10 mouse cellular contexts compared by ENCODE assay signal in genomic region chr7:127121911-127122270, GRCm38 (mm10). TPM values are rescaled to one million over a fixed set of nuclear protein-coding genes. Genes with fewer than 3 reads are reported as not detected.
DNase-seq lines count a peak whose midpoint lies in the region; ATAC-seq and TF ChIP-seq lines count a peak whose summit lies in the region.
"Had no signal": no experiment of that assay in that cellular context is flagged by ENCODE, and none has a peak within 500 bp of the region (broad histone marks: within the 10 kb centered on the region; RNA-seq: fewer than 3 reads in every experiment).

Qprt (minus strand) TSS chr7:127122226.

- 0 out of 2 replicates have a peak within 1 kb of the TSS, but pooled peaks have one; percentile 4 for H3K4me3 ChIP-seq in heart, embryonic 15.5 days
- H3K4me3 ChIP-seq in kidney, adult 2 months (ENCODE audit: insufficient read depth, low read depth, low read length) = peak within 1 kb of the TSS; percentile 57
- peak within 1 kb of the TSS; percentile 46 to 58 for H3K4me3 ChIP-seq in liver, embryonic 14.5 days (ENCODE audit: insufficient read depth in 1 of 2, low read depth in 2 of 2, low read length in 2 of 2)

- H3K36me3 ChIP-seq in heart, embryonic 15.5 days = no peaks in the 10 kb centered on the region
- no peaks in the 10 kb centered on the region for H3K36me3 ChIP-seq in kidney, adult 2 months (ENCODE audit: control insufficient read depth, insufficient read depth, low read length)
- no peaks in the 10 kb centered on the region for H3K36me3 ChIP-seq in liver, embryonic 14.5 days (replicated peaks; ENCODE audit: control insufficient read depth, insufficient read depth, low read depth)

- no peak within 1 kb of the TSS for H3K27ac ChIP-seq in heart, embryonic 15.5 days
- H3K27ac ChIP-seq in kidney, adult 2 months (ENCODE audit: insufficient read depth, low read depth, low read length) = peak within 1 kb of the TSS; percentile 95
- H3K27ac ChIP-seq in liver, embryonic 14.5 days = peak within 1 kb of the TSS; percentile 16; the same call in 1 of the 2 replicates
- H3K27ac ChIP-seq: macrophage had no signal

- no peak for TF ChIP-seq EP300 in liver, embryonic 14.5 days (IDR thresholded peaks at IDR 0.05; ENCODE audit: low read depth)

- DNase-seq in heart, postnatal 4 days = no peak
- DNase-seq in embryo, embryonic 10 days (ENCODE audit: low spot score) = peak; percentile 39
- peak; percentile 73 for DNase-seq in kidney, adult 2 months
- no peak for DNase-seq in liver, embryonic 14.5 days (ENCODE audit: low read depth in 3 of 3, low spot score in 3 of 3)
- DNase-seq in cerebellum, adult 11 months = no peak
- DNase-seq in layer of hippocampus, postnatal 14 days (ENCODE audit: low spot score in 2 of 2) = no peak
- no peak for DNase-seq in adipocyte (ENCODE audit: low spot score)
- DNase-seq: gastrocnemius, postnatal 14 days had no signal

- H3K9me3 ChIP-seq in heart, embryonic 15.5 days (replicated peaks) = no peaks in the 10 kb centered on the region; the same call in 1 of the 2 replicates
- no peaks in the 10 kb centered on the region for H3K9me3 ChIP-seq in liver, embryonic 14.5 days (ENCODE audit: control insufficient read depth, low read length)

- 0 out of 2 replicates have a peak, but pooled peaks have one; percentile 37 for ATAC-seq in heart, embryonic 15.5 days (replicated peaks; ENCODE audit: insufficient number of reproducible peaks, insufficient read depth, low FRiP score, low read depth)
- ATAC-seq in liver, embryonic 14.5 days (ENCODE audit: insufficient read depth) = peak; percentile 62; the same call in 1 of the 2 replicates

- 14% methylated on average over 7 of the region's 7 CpGs for WGBS in heart, embryonic 15.5 days
- WGBS in kidney, adult 2 months = 22% methylated on average over 7 of the region's 7 CpGs
- WGBS in liver, embryonic 14.5 days (ENCODE audit: insufficient replicate concordance) = 42% methylated on average over 7 of the region's 7 CpGs

- H3K4me1 ChIP-seq in heart, embryonic 15.5 days (replicated peaks) = peaks cover 15% of the 10 kb centered on the region
- H3K4me1 ChIP-seq in kidney, adult 2 months (ENCODE audit: control insufficient read depth, insufficient read depth, low read length) = peaks cover 14% of the 10 kb centered on the region; the same call in 1 of the 2 replicates
- peaks cover 0 to 15% of the 10 kb centered on the region in 2 experiments; a peak in 1 of 4 replicates for H3K4me1 ChIP-seq in liver, embryonic 14.5 days (replicated peaks; ENCODE audit: control insufficient read depth in 2 of 2, insufficient read depth in 2 of 2, low read length in 1 of 2)

- TF ChIP-seq POLR2A in kidney, adult 2 months (IDR thresholded peaks at IDR 0.05; ENCODE audit: low read depth, low read length) = no peak

- peak within 1 kb of the TSS; percentile 23 for H3K4me2 ChIP-seq in heart, embryonic 15.5 days
- H3K4me2 ChIP-seq in liver, embryonic 14.5 days (ENCODE audit: low read depth) = peak within 1 kb of the TSS; percentile 43

- peaks cover 7% of the 10 kb centered on the region; the same call in 1 of the 2 replicates for H3K27me3 ChIP-seq in heart, embryonic 15.5 days
- H3K27me3 ChIP-seq in kidney, adult 2 months (replicated peaks; ENCODE audit: control insufficient read depth, insufficient read depth, low read length) = no peaks in the 10 kb centered on the region
- H3K27me3 ChIP-seq in liver, embryonic 14.5 days (ENCODE audit: control insufficient read depth, insufficient read depth, low read length) = no peaks in the 10 kb centered on the region

- TF ChIP-seq CTCF in kidney, adult 2 months (conservative IDR thresholded peaks at IDR 0.05; ENCODE audit: insufficient read depth, insufficient read length, low read depth, low read length) = no peak
- TF ChIP-seq CTCF in liver, embryonic 14.5 days (IDR thresholded peaks at IDR 0.05; ENCODE audit: low read depth) = no peak

- H3K9ac ChIP-seq in heart, embryonic 15.5 days = peak within 1 kb of the TSS; percentile 19; the same call in 1 of the 2 replicates
- peak within 1 kb of the TSS; percentile 5; the same call in 1 of the 2 replicates for H3K9ac ChIP-seq in liver, embryonic 14.5 days (replicated peaks)

RNA-seq across cellular contexts. Expression of gene Qprt, which starts in this region (rescaled TPM):
- polyA plus RNA-seq in heart, embryonic 15.5 days (2015; fragmentation: Nextera tagmentation; extraction: Ambion mirVana) = 1.8 and 2.6 TPM in 2 replicates
- total RNA-seq in heart, postnatal 4 days (2021) = under 1 TPM; 0.19 to 0.20 TPM
- 127 and 137 TPM in 2 replicates for polyA plus RNA-seq in kidney, adult 2 months (2012; rRNA removed)
- polyA plus RNA-seq in liver, embryonic 14.5 days (2012; rRNA removed) = 35.6 and 35.9 TPM in 2 replicates
- 48.6 and 49.2 TPM in 2 replicates for polyA plus RNA-seq in liver, embryonic 14.5 days (2014; fragmentation: Nextera tagmentation; extraction: Ambion mirVana)
- under 1 TPM; 0.19 to 0.76 TPM for total RNA-seq in layer of hippocampus, postnatal 14 days (2021)
- polyA plus RNA-seq: macrophage had no signal

Comparison
In these comparisons a context has a peak if more than half of its experiments do, and no peak if none do; other contexts are left out.
1. RNA of gene Qprt (polyA plus RNA-seq): 127 to 137 TPM in kidney, adult 2 months and 35.6 to 49.2 TPM in liver, embryonic 14.5 days; 1.8 to 2.6 TPM in heart, embryonic 15.5 days; every median in the first group is over 10 times any median in the second.
2. H3K4me3 ChIP-seq: peak in every context shown above with its lines; median percentile 57 in kidney, adult 2 months; 52 in liver, embryonic 14.5 days; 4 in heart, embryonic 15.5 days.
3. DNase-seq: peak in embryo, embryonic 10 days (single experiment) and kidney, adult 2 months (single experiment); none in heart, postnatal 4 days (single experiment), liver, embryonic 14.5 days (0 of 3), cerebellum, adult 11 months (single experiment), layer of hippocampus, postnatal 14 days (0 of 2) and adipocyte (single experiment).